Mouse (Mus musculus) small intestine, adult 2 months (tissue): Measurements from ENCODE around the gene Srl. TPM values are rescaled to one million over a fixed set of nuclear protein-coding genes. Genes with fewer than 3 reads are reported as not detected.

ENCODE experiments used
- H3K27ac ChIP-seq: fragments of 200-500 bp; 2 replicates; pipeline ENCODE4 v1.5.1; 2012; ENCODE audit warnings: low read depth, low read length, control low read depth, inconsistent platforms; ENCODE audit not compliant: insufficient read depth
- H3K27me3 ChIP-seq: fragments of 200-500 bp; 2 replicates; pipeline ENCODE4 v1.6.1; 2012; ENCODE audit warnings: mild to moderate bottlenecking, moderate library complexity, low read length, inconsistent platforms; ENCODE audit not compliant: control insufficient read depth, insufficient read depth
- H3K36me3 ChIP-seq: fragments of 200-500 bp; 2 replicates; pipeline ENCODE4 v1.6.1; 2012; ENCODE audit warnings: mild to moderate bottlenecking, low read length, control low read depth, inconsistent platforms; ENCODE audit not compliant: control insufficient read depth, insufficient read depth
- H3K4me1 ChIP-seq: fragments of 200-500 bp; 2 replicates; pipeline ENCODE4 v1.6.1; 2012; ENCODE audit warnings: low read length, inconsistent platforms, mixed read lengths; ENCODE audit not compliant: control insufficient read depth, insufficient read depth, insufficient read length
- H3K4me3 ChIP-seq: fragments of 200-500 bp; 2 replicates; pipeline ENCODE4 v1.5.1; 2012; ENCODE audit warnings: low read depth, mild to moderate bottlenecking, control low read depth, inconsistent platforms, low read length, moderate library complexity
- CTCF ChIP-seq: fragments of 200-500 bp; IDR thresholded peaks from 2 replicates; pipeline ENCODE4 v1.5.1; 2012; ENCODE audit warnings: low read depth, mild to moderate bottlenecking, control low read depth, inconsistent platforms, low read length, moderate library complexity, mixed read lengths; ENCODE audit not compliant: insufficient replicate concordance, insufficient read length; ENCODE audit errors: extremely low read depth
- POLR2A ChIP-seq: fragments of 200-500 bp; IDR thresholded peaks from 2 replicates; pipeline ENCODE4 v1.6.1; 2012; ENCODE audit warnings: low read depth, mild to moderate bottlenecking, control low read depth, inconsistent platforms, low read length, moderate library complexity
- WGBS: fragments of 180-500 bp; shearing (Covaris S2); methylation state at CpG from one replicate; pipeline ENCODE4 v1.1.7; 2018; 5-methylcytosine and 5-hydroxymethylcytosine counted together
- polyA plus RNA-seq: library from polyadenylated mRNA; depleted of rRNA; stranded (reverse); fragments of >200 nt; gene quantifications from 2 replicates; pipeline ENCODE4 v1.2.3, GENCODE M21; 2012

The Srl gene
- polyA plus RNA-seq, 1 experiment = 0.18 TPM

DNA sequence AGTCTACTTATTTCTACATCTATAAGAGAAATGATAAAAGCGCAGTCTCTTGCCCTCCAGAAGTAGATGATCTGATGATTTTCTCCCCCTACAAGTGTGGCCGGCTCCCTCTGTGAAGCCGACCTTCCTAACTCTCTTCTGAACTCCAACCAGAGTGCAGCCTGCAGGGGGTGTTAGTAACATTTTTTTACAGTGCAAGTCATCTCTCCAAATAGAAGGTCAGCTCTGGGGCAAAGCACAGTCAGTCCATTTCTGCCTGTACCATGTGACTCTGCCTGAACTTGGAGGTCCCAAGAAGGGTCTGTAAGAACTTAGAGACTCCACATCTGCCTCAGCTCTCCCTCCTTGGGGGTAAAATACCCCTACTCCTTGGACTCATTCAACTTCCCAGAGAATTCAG is 27.2 kb downstream of the Srl start:
- TF ChIP-seq POLR2A (no peak), CTCF (no peak)
- Histone ChIP-seq H3K27me3 (no peaks in the 10 kb centered on the region), H3K36me3 (no peaks in the 10 kb centered on the region), H3K27ac (no peak overlapping the region), H3K4me1 (peaks cover 7% of the 10 kb centered on the region; the same call in 1 of the 2 replicates), H3K4me3 (no peak overlapping the region)
- WGBS = 85% methylated on average over 3 of the region's 3 CpGs

DNA sequence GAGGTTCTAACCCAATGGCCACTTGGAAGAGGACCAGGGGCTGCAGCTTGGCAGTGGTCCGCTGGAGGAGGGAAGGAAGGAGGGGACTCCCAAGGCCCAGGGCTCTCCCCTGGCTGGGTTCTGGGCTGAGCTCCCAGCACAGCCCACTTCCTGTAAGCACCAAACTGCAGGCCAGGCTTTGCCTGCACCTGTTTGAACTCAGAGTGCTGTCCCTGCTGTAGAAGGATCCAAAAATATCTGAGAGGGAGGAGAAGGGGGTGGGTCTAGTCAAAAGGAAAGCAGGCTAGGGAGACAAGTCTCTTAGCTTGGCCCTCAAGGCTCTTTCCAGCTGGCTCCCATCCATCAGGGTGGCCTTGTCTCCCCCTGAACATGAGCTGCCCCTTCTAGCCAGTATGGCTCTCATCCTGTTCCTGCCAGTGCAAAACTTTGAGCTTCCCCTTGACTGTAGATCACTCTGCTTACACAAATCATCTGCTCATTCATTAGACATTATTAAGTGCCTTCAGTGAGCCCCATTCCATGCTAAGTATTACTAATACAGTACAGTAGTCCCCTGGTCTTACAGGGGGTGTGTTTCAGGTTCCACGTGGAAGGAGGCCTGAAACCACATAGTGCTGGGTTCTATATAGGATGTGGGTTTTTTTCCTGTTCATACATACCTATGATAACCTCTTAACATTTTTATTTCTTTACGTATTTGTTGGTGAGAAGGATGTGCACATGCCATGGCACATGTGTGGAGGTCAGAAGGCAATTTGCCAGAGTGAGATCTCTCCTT is 28.8 kb downstream of the Srl start:
- peaks cover 4% of the 10 kb centered on the region; the same call in 1 of the 2 replicates for H3K4me1 ChIP-seq
- no peaks in the 10 kb centered on the region for H3K36me3 ChIP-seq
- 56% methylated on average over 3 of the region's 3 CpGs for WGBS
- no peak overlapping the region for H3K27ac ChIP-seq
- no peaks in the 10 kb centered on the region for H3K27me3 ChIP-seq
- TF ChIP-seq POLR2A (no peak), CTCF (no peak)
- H3K4me3 ChIP-seq = no peak overlapping the region

DNA sequence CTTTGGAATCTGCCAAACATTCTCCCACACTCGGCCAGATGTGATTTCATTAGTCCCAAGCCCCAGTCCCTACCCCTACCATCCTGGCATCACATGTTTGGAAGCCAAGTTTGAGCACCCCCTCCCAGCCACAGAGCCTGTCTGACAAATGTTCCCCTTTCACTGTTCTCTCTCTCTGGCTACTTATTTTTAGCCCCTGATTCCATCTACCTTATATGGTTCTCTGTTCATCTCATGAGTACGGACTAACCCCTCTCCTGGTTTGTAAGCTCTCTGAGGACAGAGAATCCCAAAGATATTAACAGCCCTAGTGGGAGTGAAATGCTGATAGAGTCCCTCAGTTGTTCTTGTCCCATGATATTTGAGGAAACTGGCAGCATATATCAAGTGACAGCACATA is 30.2 kb downstream of the Srl start:
- Histone ChIP-seq H3K27ac (peak overlapping the region; percentile 47; the same call in 1 of the 2 replicates), H3K36me3 (no peaks in the 10 kb centered on the region), H3K4me1 (peaks cover 4% of the 10 kb centered on the region; the same call in 1 of the 2 replicates), H3K4me3 (no peak overlapping the region), H3K27me3 (no peaks in the 10 kb centered on the region)
- 85% methylated on average over 2 of the region's 2 CpGs for WGBS
- TF ChIP-seq POLR2A (no peak), CTCF (no peak)

DNA sequence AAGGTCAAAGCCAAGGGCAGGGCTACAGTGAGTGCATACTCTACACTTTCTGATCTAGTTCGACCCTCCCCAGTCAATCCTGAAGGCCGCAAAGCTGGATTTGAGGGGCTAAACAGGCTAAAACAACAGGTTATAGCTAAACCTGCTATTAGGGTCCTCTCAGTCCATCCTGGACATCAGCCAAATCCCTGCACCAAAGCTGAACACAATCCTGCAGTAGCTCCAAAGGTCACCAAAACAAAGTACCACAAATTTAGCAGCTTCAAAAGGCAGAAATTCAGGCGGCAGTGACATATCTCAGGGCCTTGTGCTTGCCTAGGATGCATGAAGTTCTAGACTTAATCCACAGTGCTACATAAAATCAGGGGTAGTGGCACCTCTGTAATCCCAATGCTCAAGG is 35.4 kb downstream of the Srl start:
- TF ChIP-seq CTCF = no peak
- TF ChIP-seq POLR2A = no peak
- Histone ChIP-seq H3K27ac (no peak overlapping the region), H3K4me1 (peaks cover 2% of the 10 kb centered on the region; the same call in 1 of the 2 replicates), H3K27me3 (no peaks in the 10 kb centered on the region), H3K4me3 (no peak overlapping the region), H3K36me3 (no peaks in the 10 kb centered on the region)
- WGBS = 75% methylated on average over 3 of the region's 3 CpGs

DNA sequence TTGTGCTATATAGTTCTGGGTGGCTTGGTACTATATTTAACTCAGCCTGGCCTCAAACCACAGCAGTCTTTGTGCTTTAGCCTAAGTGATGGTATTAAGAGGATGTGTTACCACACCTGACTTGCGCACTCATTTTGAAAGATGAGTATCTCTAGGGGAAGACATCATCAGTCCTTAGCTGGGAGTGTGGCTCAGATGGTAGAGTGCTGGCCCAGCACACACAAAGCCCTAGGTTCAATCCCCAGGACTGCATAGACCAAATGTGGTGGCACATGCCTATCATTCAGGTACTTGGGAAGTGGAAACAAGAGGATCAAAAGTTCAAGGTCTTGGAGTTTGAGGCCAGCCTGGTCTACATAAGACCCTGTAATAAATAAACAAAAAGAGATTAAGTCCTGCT is 38.1 kb downstream of the Srl start:
- Histone ChIP-seq H3K4me1 (peaks cover 10% of the 10 kb centered on the region; the same call in 1 of the 2 replicates), H3K4me3 (no peak overlapping the region), H3K27ac (no peak overlapping the region), H3K27me3 (no peaks in the 10 kb centered on the region), H3K36me3 (no peaks in the 10 kb centered on the region)
- 95% methylated on average over 1 of the region's 1 CpGs for WGBS
- TF ChIP-seq POLR2A = no peak
- no peak for TF ChIP-seq CTCF

DNA sequence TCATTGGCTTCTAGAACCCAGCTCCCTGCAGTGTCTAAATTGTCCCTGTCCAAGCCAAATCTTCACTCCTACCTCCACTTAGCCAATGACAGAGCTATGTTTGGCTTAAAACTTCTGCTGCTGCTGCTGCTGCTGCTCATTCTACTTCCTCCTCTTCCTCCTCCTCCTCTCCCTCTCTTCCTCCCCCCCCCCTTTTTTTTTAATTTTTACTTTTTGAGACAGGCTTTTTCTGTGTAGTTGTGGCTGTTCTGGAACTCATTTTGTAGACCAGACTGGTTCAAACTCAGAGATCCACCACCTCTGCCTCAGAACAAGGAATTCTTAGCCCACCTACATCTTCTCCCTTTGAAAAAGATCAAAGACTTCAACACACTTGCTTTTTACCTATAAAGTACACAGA is 39.0 kb downstream of the Srl start:
- no peak for TF ChIP-seq CTCF
- TF ChIP-seq POLR2A = no peak

DNA sequence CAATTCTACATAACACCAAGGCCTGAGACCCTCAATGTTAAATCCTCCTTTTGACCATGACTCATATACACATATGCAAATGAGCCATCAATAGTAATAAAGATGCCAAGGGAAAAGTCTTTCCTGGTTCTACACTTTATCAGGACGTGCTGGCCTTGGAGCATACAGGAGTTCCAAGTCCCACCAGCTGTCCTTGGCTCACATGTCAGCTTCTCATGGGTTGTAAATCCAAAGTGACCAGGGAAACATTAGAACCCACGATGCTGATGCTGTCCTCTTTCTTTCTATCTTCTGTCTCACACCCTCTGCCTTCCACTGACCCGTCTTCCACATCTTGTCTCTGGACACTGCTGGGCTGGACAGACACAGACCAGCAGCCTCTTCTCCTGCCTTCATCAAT is 39.9 kb downstream of the Srl start:
- Histone ChIP-seq H3K4me3 (no peak overlapping the region), H3K4me1 (peaks cover 17% of the 10 kb centered on the region), H3K27me3 (no peaks in the 10 kb centered on the region), H3K27ac (peak overlapping the region; percentile 37; the same call in 1 of the 2 replicates), H3K36me3 (no peaks in the 10 kb centered on the region)
- 49% methylated on average over 3 of the region's 3 CpGs for WGBS
- TF ChIP-seq CTCF (no peak), POLR2A (no peak)

More for the DNA sequence above, 39.0 kb downstream of the Srl start:
- H3K36me3 ChIP-seq = no peaks in the 10 kb centered on the region
- H3K4me3 ChIP-seq = no peak overlapping the region
- H3K27me3 ChIP-seq = no peaks in the 10 kb centered on the region
- no peak overlapping the region for H3K27ac ChIP-seq
- peaks cover 17% of the 10 kb centered on the region for H3K4me1 ChIP-seq
